Mouse (Mus musculus) 3T3-L1 (cell line): ENCODE data around the gene Prl8a9.

Source experiments
- DNase-seq: peaks from one replicate; pipeline ENCODE4 v3.0.0-alpha.2; 2015; ENCODE audit warnings: low read depth, low spot score

Prl8a9 gene

GRCm38 (mm10) chr13:27564506-27564905 lies at the start of gene Prl8a9:
TSS of gene Prl8a9 (minus strand) at chr13:27564606.
- no peak for DNase-seq

- no peak for DNase-seq
Observed at GRCm38 (mm10) chr13:27610482-27610881, 46.1 kb upstream of the Prl8a9 start, which contains the start of gene Prl7b1. TSS of gene Prl7b1 (minus strand) at chr13:27610582.

- no peak for DNase-seq
Observed at GRCm38 (mm10) chr13:27582071-27582470, 17.7 kb upstream of the Prl8a9 start, which contains the start of gene Prl8a1. TSS of gene Prl8a1 (minus strand) at chr13:27582171.

GRCm38 (mm10) chr13:27553336-27553735 lies 11.1 kb downstream of the Prl8a9 start:
- peak; percentile 81 for DNase-seq

GRCm38 (mm10) chr13:27523156-27523555 lies 41.2 kb downstream of the Prl8a9 start:
- no peak for DNase-seq

GRCm38 (mm10) chr13:27513117-27513516 lies 51.3 kb downstream of the Prl8a9 start, which contains the start of gene Prl8a8:
TSS of gene Prl8a8 (minus strand) at chr13:27513217.
- DNase-seq: no peak
